1 mouse cellular context compared by ENCODE assay signal in genomic region chr3:138001865-138002264, GRCm38 (mm10).
TF ChIP-seq lines count a peak whose summit lies in the region.

No protein-coding gene starts in this region.

TF ChIP-seq in CH12.LX, 34 proteins besides CTCF, POLR2A, EP300 and RAD21 (continued from another document):
- TF ChIP-seq MEF2A (IDR thresholded peaks at IDR 0.05; ENCODE audit: borderline replicate concordance, low read depth, low read length) (peak; percentile 92; the same call in 1 of the 2 replicates), JUN (IDR thresholded peaks at IDR 0.05; ENCODE audit: insufficient read depth, low read depth, low read length) (peak; percentile 9; the same call in 1 of the 2 replicates)
